Mouse (Mus musculus) T-helper 1 cell (primary cell): ENCODE data around the gene Gm20695.

Experiments
- in situ Hi-C: fragments of 300-600 bp; cut with MboI, MseI; formaldehyde crosslinking; loops from one replicate; pipeline ENCODE4 v1.15.1; 2025; ENCODE audit warnings: high pct_unique_total_duplicates

Gene Gm20695

GRCm38 (mm10) chr16:3895173-3895792 is 10.8 kb downstream of the Gm20695 start:
- in situ Hi-C loops: no loop called here

DNA sequence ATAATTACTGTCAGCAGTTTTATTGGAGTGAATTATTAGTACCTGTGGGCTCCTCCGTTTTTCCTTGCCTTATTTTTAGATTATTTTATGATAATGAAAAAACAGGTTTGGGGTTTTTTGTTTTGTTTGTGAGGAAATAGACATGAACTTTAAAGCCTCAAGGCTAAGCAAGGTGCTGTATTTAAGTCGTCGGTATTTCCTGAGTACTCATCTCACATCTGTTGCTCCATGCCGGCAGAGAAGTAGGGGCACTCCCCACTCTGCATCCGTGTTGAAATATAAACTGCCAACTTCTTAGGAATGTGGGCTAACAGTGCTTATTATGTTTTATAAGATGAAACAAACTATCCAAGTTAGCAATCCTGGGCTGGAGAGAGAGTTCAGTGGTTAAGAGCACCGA is 11.6 kb downstream of the Gm20695 start:
- in situ Hi-C loops: no loop called here

DNA sequence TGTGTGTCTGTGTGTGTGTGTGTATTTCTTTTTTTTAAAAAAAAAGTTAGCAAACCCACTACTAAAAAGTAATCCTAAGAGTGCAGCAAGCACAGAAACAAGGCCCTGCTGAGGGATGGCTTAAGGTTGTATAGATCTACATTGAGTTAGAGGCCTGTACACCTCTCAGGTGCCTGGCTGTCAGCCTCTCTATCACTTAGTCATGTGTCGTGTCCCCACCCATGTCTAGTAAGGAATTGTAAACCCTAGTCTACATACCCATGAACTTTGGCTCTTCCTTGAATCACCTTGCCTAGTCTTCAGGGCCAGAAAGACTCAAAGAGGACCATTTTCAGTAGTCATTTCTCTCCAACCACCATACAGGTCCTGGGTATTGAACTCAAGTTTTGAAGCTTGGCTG is 12.1 kb downstream of the Gm20695 start:
- in situ Hi-C loops: no loop called here

DNA sequence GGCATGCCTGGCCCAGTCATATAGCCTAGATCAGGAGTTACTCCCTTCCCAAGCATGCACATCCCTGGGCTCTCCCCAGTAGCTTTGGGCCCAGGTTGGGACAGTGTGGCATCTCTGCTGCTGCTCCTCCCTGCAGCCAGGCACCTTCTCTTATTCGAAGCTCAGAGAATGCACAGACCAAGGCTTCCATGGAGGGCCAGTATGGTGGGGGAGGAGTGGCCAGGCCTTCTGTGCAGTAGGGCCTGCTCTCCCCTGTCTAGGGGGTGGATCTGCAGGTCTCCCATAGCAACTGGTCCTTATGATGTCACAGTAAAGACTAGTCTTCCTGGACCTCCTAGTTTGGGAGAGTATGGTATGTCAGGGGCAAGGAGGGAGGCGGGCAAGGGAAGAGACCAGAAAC is 23.0 kb downstream of the Gm20695 start:
- in situ Hi-C loops: no loop called here

DNA sequence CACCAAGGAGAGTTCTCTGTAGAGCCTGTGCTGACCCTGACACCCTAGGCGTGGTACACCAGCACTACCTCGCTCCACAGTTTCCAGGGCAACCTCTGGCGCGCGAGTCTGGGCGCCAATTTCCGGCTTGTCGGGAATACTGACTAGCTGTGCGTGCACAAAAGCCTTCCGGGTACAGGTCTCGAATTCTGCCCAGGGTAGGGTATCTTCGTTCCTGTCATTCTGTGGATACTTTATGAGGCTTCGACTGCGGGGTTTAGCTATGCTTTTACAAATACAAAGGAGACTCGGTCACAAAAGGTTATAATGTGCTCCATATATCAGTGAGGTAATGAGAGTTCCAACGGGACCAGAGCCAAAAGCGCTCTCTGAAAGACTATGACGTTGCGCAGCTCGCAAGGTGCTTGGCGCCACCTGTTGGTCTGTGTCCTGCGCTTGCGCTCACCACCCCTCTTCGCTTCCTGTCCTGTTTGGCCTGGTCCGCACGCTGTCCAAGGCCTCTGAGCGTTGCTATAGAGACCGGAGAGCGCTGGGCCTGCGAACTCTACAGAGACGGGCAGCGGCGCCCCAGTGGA is 24.2 kb downstream of the Gm20695 start, which contains the start of the genes 1700037C18Rik and Cluap1:
1700037C18Rik (minus strand) TSS at position 153 of the 575 bp plus-strand sequence.
Cluap1 (plus strand) TSS at position 265 of the 575 bp plus-strand sequence.
- in situ Hi-C loops: no loop called here

- in situ Hi-C loops: no loop called here
These were observed 24.7 kb downstream of the Gm20695 start for GRCm38 (mm10) chr16:3909118-3909517.

DNA sequence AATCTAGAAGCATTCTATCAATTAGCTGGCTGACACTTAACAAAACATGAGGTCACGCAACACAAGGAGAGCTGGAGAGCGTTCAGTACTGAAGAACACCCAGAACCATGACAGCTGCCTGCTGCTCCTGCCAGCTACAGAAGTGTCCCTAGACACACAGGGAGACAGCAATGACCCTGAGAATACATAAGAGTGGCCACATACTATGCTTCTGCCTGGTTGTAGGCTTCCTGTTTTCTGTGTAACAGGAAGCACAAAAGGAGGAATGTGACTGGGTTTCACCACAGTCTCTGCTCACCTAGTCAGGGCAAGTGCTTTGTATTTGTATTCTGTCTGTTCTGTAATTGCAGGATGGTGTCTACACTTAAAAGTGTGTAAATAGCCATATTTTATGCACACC is 36.3 kb downstream of the Gm20695 start:
- in situ Hi-C loops: no loop called here

DNA sequence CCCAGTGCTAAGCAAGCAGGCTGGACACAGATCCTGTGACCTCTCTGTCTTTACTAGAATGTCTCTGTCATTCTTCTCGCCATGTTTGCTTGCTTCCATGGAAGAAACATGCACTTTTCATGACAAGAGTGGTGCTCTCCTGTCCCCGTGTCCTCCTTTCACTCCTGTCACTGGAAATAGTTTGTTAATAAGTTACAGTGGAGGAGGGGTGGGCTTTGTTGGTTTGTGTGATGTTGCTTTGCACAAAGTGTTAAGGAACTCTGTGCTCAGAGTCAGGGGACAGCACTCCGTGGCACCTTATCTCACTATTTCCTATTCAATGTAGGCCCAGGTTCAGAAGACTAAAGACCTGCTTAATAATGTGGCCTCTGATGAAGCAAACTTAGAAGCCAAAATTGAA is 39.1 kb downstream of the Gm20695 start:
- in situ Hi-C loops: no loop called here

- in situ Hi-C loops: no loop called here
These were observed 39.5 kb downstream of the Gm20695 start for GRCm38 (mm10) chr16:3923966-3924365.

DNA sequence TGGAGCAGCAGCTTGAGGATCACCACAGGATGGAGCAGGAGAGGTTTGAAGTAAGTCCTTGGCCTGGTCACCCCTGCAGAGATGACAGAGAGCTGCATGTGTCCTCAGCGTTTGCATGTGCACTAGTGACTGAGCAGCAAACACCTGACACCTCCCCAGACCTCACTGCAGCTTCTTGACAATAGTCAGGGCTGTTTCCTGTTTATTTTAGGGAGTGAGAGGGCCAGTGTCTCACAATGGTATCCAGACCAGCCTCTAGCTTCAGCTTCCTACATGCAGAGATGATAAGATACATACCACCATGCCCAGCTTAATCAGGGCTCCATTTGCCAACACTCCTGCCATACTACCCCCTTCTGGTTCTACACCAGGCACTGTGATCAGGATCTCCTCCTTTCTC is 44.1 kb downstream of the Gm20695 start:
- in situ Hi-C loops: no loop called here

- in situ Hi-C loops: no loop called here
These were observed 44.7 kb downstream of the Gm20695 start for GRCm38 (mm10) chr16:3929151-3929550.

- in situ Hi-C loops: no loop called here
These were observed 49.1 kb downstream of the Gm20695 start for GRCm38 (mm10) chr16:3933536-3933935.

DNA sequence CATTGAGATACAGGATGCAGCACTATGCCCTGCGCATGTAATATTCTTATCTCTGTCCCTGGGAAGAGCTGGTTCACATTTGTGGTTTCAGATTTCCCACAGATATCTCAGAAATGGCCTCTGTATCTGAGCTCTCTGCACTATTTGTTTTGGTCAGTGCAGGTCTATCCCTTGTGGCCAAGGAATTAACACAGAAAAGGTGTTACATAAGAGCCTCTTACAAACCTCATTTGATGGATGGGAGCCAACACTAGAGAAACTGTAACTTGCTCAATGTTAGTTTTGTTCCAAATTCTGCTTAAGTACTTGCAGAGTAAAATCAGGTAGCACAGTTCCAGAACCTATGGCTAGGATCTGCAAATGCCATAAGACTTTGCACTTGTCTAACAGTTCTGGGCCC is 49.6 kb downstream of the Gm20695 start:
- in situ Hi-C loops: no loop called here

- in situ Hi-C loops: no loop called here
These were observed 50.3 kb downstream of the Gm20695 start for GRCm38 (mm10) chr16:3934701-3935100.

DNA sequence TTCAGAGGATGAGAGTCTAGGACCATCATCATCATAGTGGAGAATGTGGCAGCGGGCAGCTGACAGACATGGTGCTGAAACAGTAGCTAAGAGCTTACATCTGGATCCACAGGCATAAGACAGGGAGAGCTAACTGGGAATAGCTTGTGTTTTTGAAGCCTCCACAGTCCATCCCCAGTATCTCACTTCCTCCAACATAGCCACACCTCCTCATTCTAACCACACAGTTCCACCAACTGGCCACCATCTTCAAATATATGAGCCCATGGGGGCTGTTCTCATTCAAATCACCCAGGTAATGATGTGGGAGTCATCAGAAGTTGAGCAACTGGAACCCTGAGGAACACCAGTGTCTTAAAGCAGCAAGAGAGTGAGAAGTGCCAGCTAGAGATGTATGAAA is 66.7 kb downstream of the Gm20695 start:
- in situ Hi-C loops: no loop called here

GRCm38 (mm10) chr16:3956369-3956768 is 71.9 kb downstream of the Gm20695 start:
- in situ Hi-C loops: no loop called here

DNA sequence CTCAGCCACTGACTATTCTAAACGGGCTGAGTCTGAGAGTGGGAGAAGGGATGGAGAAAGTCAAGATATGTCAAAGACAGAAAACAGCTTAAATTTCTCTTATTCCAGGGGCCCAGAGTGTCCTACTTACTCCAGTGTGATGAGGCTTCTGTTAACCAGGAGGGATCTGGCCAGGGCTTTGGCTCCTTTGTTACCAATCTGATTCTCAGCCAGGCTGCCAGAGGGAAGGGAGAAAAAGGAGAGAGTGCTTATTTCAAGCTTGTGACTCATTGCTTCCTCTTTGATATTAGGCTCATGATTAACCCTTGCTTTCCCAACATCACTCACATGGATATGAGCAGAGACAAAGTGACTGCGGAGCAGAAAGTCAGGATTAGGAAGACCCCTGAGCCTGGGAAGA is 74.8 kb downstream of the Gm20695 start:
- in situ Hi-C loops: no loop called here

- in situ Hi-C loops: no loop called here
These were observed 80.5 kb downstream of the Gm20695 start for GRCm38 (mm10) chr16:3964990-3965389.

DNA sequence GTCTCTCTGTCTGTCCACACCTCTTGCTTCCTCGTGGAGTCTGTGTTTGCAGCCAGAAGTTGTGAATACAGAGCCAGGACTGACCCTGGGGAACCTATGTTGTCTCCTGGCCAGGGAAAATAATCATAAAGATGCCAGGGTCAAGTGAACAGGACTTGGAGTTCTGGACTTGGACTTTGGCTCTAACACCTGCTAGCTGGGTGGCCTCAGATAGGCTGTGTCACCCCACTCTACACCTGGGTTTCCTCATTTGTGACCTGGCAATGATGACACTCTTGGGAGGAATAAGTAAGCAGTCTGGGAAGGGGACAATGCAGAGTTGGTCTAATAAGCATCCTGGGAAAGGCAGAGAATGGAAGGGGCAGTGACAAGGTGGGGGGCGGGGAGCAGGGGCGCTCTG is 81.1 kb downstream of the Gm20695 start:
- in situ Hi-C loops: no loop called here
